Mouse (Mus musculus) embryonic fibroblast, embryonic 13.5 days (primary cell): Measurements from ENCODE around the gene Gm20388.

Experiments used
- CTCF ChIP-seq: IDR thresholded peaks from 2 replicates; pipeline ENCODE4 v1.5.1; 2011; ENCODE audit warnings: mild to moderate bottlenecking, control low read depth, low read length, moderate library complexity, borderline replicate concordance; ENCODE audit not compliant: insufficient read depth
- POLR2A ChIP-seq: IDR thresholded peaks from 2 replicates; pipeline ENCODE4 v1.6.1; 2011; ENCODE audit warnings: low read depth, mild to moderate bottlenecking, control low read depth, low read length, moderate library complexity

- TF ChIP-seq CTCF (no peak), POLR2A (no peak)
These were observed 2034.2 kb downstream of the Gm20388 start, which contains the start of gene Car5a for GRCm38 (mm10) chr8:121944831-121945230.
